22 mouse cellular contexts compared by ENCODE assay signal in the genomic region with DNA sequence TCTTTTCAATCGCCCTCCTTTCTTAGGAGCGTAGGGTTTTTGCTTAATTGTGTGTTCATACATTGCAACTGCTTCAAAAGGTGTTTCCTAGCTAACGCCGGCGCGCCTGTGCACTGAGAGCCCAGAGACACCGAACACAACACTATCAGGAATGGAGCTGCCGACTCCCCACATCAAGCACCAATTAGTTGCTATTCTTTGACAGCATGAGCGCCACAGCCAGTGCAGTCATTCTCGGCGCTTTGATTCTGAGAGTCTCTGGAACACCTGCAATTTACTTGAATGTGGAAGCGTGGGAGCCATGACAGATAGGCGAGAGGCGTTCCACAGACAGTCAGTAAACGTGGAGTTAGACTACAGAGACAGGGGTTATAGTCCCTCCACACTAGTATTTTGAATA. TPM values are rescaled to one million over a fixed set of nuclear protein-coding genes. Genes with fewer than 3 reads are reported as not detected.
DNase-seq lines count a peak whose midpoint lies in the region; ATAC-seq lines count a peak whose summit lies in the region.
"Had no signal": no experiment of that assay in that cellular context is flagged by ENCODE, and none has a peak within 500 bp of the region (broad histone marks: within the 10 kb centered on the region; RNA-seq: fewer than 3 reads in every experiment).

No protein-coding gene starts in this region.

- WGBS in forebrain, embryonic 13.5 days = 77% methylated on average over 15 of the region's 15 CpGs
- 75% methylated on average over 15 of the region's 15 CpGs for WGBS in forebrain, embryonic 12.5 days
- WGBS in heart, embryonic 13.5 days = 80% methylated on average over 15 of the region's 15 CpGs
- 88% methylated on average over 15 of the region's 15 CpGs for WGBS in midbrain, embryonic 14.5 days
- 93% methylated on average over 15 of the region's 15 CpGs for WGBS in midbrain, embryonic 10.5 days

- H3K4me1 ChIP-seq in forebrain, embryonic 13.5 days = peaks cover 10% of the 10 kb centered on the region
- H3K4me1 ChIP-seq in forebrain, embryonic 12.5 days = peaks cover 12% of the 10 kb centered on the region; the same call in 1 of the 2 replicates
- H3K4me1 ChIP-seq in heart, embryonic 13.5 days = peaks cover 13% of the 10 kb centered on the region
- H3K4me1 ChIP-seq in midbrain, embryonic 14.5 days (ENCODE audit: control insufficient read depth, insufficient read depth, low read length) = no peaks in the 10 kb centered on the region
- peaks cover 9% of the 10 kb centered on the region; the same call in 1 of the 2 replicates for H3K4me1 ChIP-seq in midbrain, embryonic 10.5 days
- H3K4me1 ChIP-seq: intestine, embryonic 15.5 days; megakaryocyte, embryonic 14.5 days had no signal

- no peaks in the 10 kb centered on the region for H3K9me3 ChIP-seq in forebrain, embryonic 13.5 days (replicated peaks)
- H3K9me3 ChIP-seq in forebrain, embryonic 12.5 days = no peaks in the 10 kb centered on the region
- H3K9me3 ChIP-seq in heart, embryonic 13.5 days = no peaks in the 10 kb centered on the region
- H3K9me3 ChIP-seq in midbrain, embryonic 14.5 days (ENCODE audit: control insufficient read depth, low read length) = no peaks in the 10 kb centered on the region
- H3K9me3 ChIP-seq in midbrain, embryonic 10.5 days (replicated peaks) = no peaks in the 10 kb centered on the region
- H3K9me3 ChIP-seq: embryonic facial prominence, embryonic 15.5 days; hindbrain, embryonic 13.5 days; intestine, embryonic 15.5 days; kidney, embryonic 15.5 days had no signal

- DNase-seq in heart, adult 8-10 months (ENCODE audit: low spot score) = no peak
- peak; percentile 32 for DNase-seq in midbrain, embryonic 14.5 days
- DNase-seq in midbrain, embryonic 10.5 days (ENCODE audit: low spot score) = no peak
- peak; percentile 16 for DNase-seq in telencephalon, adult 2 months (ENCODE audit: low read depth, low spot score)
- DNase-seq in kidney, postnatal 36 days = no peak
- DNase-seq: cerebellum, adult 9-11 months; right cerebral cortex, postnatal 4 days; thymus, adult 2 months had no signal

- no peak overlapping the region for H3K9ac ChIP-seq in forebrain, embryonic 13.5 days
- no peak overlapping the region for H3K9ac ChIP-seq in forebrain, embryonic 12.5 days
- H3K9ac ChIP-seq in heart, embryonic 13.5 days = no peak overlapping the region
- H3K9ac ChIP-seq in midbrain, embryonic 14.5 days (replicated peaks; ENCODE audit: low read length) = no peak overlapping the region
- H3K9ac ChIP-seq: embryonic facial prominence, embryonic 15.5 days; hindbrain, embryonic 13.5 days; intestine, embryonic 15.5 days; kidney, embryonic 15.5 days; liver, embryonic 14.5 days had no signal

- no peaks in the 10 kb centered on the region for H3K36me3 ChIP-seq in forebrain, embryonic 13.5 days (ENCODE audit: poor library complexity, severe bottlenecking)
- no peaks in the 10 kb centered on the region for H3K36me3 ChIP-seq in forebrain, embryonic 12.5 days (replicated peaks)
- H3K36me3 ChIP-seq in heart, embryonic 13.5 days = no peaks in the 10 kb centered on the region
- no peaks in the 10 kb centered on the region for H3K36me3 ChIP-seq in midbrain, embryonic 14.5 days (ENCODE audit: control insufficient read depth, insufficient read depth, low read length)
- H3K36me3 ChIP-seq in midbrain, embryonic 10.5 days = no peaks in the 10 kb centered on the region
- H3K36me3 ChIP-seq: embryonic facial prominence, embryonic 15.5 days; hindbrain, embryonic 13.5 days; intestine, embryonic 15.5 days; kidney, embryonic 15.5 days had no signal

- ATAC-seq in forebrain, embryonic 13.5 days = peak; percentile 55
- ATAC-seq in forebrain, embryonic 12.5 days (ENCODE audit: low FRiP score) = no peak
- no peak for ATAC-seq in heart, embryonic 13.5 days (ENCODE audit: extremely low read depth, insufficient number of reproducible peaks, low FRiP score, low TSS enrichment)
- ATAC-seq in midbrain, embryonic 14.5 days (ENCODE audit: low FRiP score, low TSS enrichment) = no peak
- ATAC-seq: activated CD4-positive, CD25-positive, alpha-beta regulatory T cell, adult 4 months had no signal

- H3K27me3 ChIP-seq in forebrain, embryonic 13.5 days = 0 out of 2 replicates have a peak, but pooled peaks cover 4% of the 10 kb centered on the region
- H3K27me3 ChIP-seq in forebrain, embryonic 12.5 days = 0 out of 2 replicates have a peak, but pooled peaks cover 2% of the 10 kb centered on the region
- peaks cover 3% of the 10 kb centered on the region; the same call in 1 of the 2 replicates for H3K27me3 ChIP-seq in heart, embryonic 13.5 days (replicated peaks)
- no peaks in the 10 kb centered on the region for H3K27me3 ChIP-seq in midbrain, embryonic 14.5 days (ENCODE audit: control insufficient read depth, insufficient read depth, low read length)
- H3K27me3 ChIP-seq in midbrain, embryonic 10.5 days (ENCODE audit: low read depth, poor library complexity, severe bottlenecking) = peaks cover 4% of the 10 kb centered on the region; the same call in 1 of the 2 replicates
- H3K27me3 ChIP-seq: embryonic facial prominence, embryonic 15.5 days; intestine, embryonic 15.5 days; kidney, embryonic 15.5 days; megakaryocyte, embryonic 14.5 days had no signal

- no peak overlapping the region for H3K27ac ChIP-seq in forebrain, embryonic 13.5 days
- no peak overlapping the region for H3K27ac ChIP-seq in forebrain, embryonic 12.5 days
- H3K27ac ChIP-seq in heart, embryonic 13.5 days (replicated peaks) = peak overlapping the region; percentile 46
- no peak overlapping the region for H3K27ac ChIP-seq in midbrain, embryonic 14.5 days (replicated peaks; ENCODE audit: low read depth, low read length)
- no peak overlapping the region for H3K27ac ChIP-seq in midbrain, embryonic 10.5 days (replicated peaks)
- H3K27ac ChIP-seq: embryonic facial prominence, embryonic 15.5 days; intestine, embryonic 15.5 days; kidney, embryonic 15.5 days; liver, embryonic 14.5 days had no signal

- H3K4me2 ChIP-seq in forebrain, embryonic 13.5 days = no peak overlapping the region
- H3K4me2 ChIP-seq in forebrain, embryonic 12.5 days = no peak overlapping the region
- no peak overlapping the region for H3K4me2 ChIP-seq in heart, embryonic 13.5 days
- H3K4me2 ChIP-seq in midbrain, embryonic 14.5 days (ENCODE audit: low read length) = no peak overlapping the region
- H3K4me2 ChIP-seq: embryonic facial prominence, embryonic 15.5 days; hindbrain, embryonic 13.5 days; intestine, embryonic 15.5 days; kidney, embryonic 15.5 days had no signal

- no peak overlapping the region for H3K4me3 ChIP-seq in forebrain, embryonic 13.5 days
- H3K4me3 ChIP-seq in forebrain, embryonic 12.5 days (replicated peaks) = no peak overlapping the region
- no peak overlapping the region for H3K4me3 ChIP-seq in heart, embryonic 13.5 days
- H3K4me3 ChIP-seq in midbrain, embryonic 14.5 days (replicated peaks; ENCODE audit: low read depth, low read length) = no peak overlapping the region
- H3K4me3 ChIP-seq in midbrain, embryonic 10.5 days = no peak overlapping the region
- H3K4me3 ChIP-seq: embryonic facial prominence, embryonic 15.5 days; hindbrain, embryonic 13.5 days; intestine, embryonic 15.5 days; kidney, embryonic 15.5 days; megakaryocyte, embryonic 14.5 days had no signal

RNA-seq across cellular contexts. Expression of gene Lrrc30, which starts 4.0 kb away (rescaled TPM):
- polyA plus RNA-seq in forebrain, embryonic 13.5 days (2015; fragmentation: Nextera tagmentation; extraction: Ambion mirVana) = not detected in 2 replicates
- polyA plus RNA-seq in forebrain, embryonic 12.5 days (2016; fragmentation: Nextera tagmentation; extraction: Ambion mirVana) = not detected in 2 replicates
- not detected in 2 replicates for polyA plus RNA-seq in heart, embryonic 13.5 days (2015; fragmentation: Nextera tagmentation; extraction: Ambion mirVana)
- under 1 TPM; 0.28 to 0.60 (median 0.43) TPM for total RNA-seq in heart, adult 8-10 months (2022)
- polyA plus RNA-seq in midbrain, embryonic 14.5 days (2014; fragmentation: Nextera tagmentation; extraction: Ambion mirVana) = not detected in 2 replicates
- not detected in 2 replicates for polyA plus RNA-seq in midbrain, embryonic 10.5 days (2016; fragmentation: Nextera tagmentation; extraction: Ambion mirVana)
- total RNA-seq: granulocyte monocyte progenitor cell, adult 5-6 weeks; layer of hippocampus, adult 8-10 months; left cerebral cortex, postnatal 10 days had no signal
- polyA plus RNA-seq: activated CD4-positive, CD25-positive, alpha-beta regulatory T cell, adult 4 months; hindbrain, embryonic 13.5 days; intestine, embryonic 15.5 days; kidney, embryonic 15.5 days; liver, embryonic 14.5 days; lung, postnatal 0 days; thymus, adult 2 months had no signal

Comparison
In these comparisons a context has a peak if more than half of its experiments do, and no peak if none do; other contexts are left out.
1. DNase-seq: peak in midbrain, embryonic 14.5 days (single experiment) and telencephalon, adult 2 months (single experiment); none in heart, adult 8-10 months (single experiment), midbrain, embryonic 10.5 days (single experiment) and kidney, postnatal 36 days (0 of 2).